ENCODE assay signal across 8 mouse cellular contexts in the genomic region with DNA sequence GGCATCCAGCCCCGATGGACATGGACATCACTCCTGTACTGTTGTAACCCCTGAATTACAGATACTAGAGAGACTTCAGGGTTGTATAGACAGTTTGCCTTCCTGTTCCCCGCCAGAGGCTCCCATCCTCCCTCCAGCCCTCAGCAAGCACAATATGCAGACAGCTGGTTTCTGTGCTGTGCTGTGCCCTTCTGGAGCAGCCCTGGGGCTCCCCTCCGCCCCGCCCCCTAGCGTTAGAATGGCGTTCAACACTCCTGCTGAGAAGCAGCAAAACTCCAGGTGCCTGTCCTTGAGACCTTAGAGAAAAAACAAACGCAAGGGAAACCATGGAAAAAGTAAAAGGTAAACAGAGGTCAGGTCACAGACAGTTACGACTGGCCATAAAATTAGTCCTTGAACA. TPM values are rescaled to one million over a fixed set of nuclear protein-coding genes. Genes with fewer than 3 reads are reported as not detected.
A peak's percentile ranks its signal among the peaks of the same experiment; 100 is the strongest.
DNase-seq lines count a peak whose midpoint lies in the region; ATAC-seq and TF ChIP-seq lines count a peak whose summit lies in the region.

No protein-coding gene starts in this region.

- no peak for TF ChIP-seq POLR2A in bone marrow macrophage, adult 2 months (IDR thresholded peaks at IDR 0.05; ENCODE audit: borderline replicate concordance, low read depth, low read length)

- H3K4me1 ChIP-seq in bone marrow macrophage, adult 2 months (ENCODE audit: control insufficient read depth, insufficient read depth, low read length) = peaks cover 8% of the 10 kb centered on the region
- no peaks in the 10 kb centered on the region; the same call in 1 of the 2 replicates for H3K4me1 ChIP-seq in intestine, postnatal 0 days (replicated peaks; ENCODE audit: control insufficient read depth, insufficient read depth, low read length)
- H3K4me1 ChIP-seq in liver, embryonic 15.5 days (replicated peaks) = peaks cover 36% of the 10 kb centered on the region
- no peaks in the 10 kb centered on the region for H3K4me1 ChIP-seq in neural tube, embryonic 14.5 days (ENCODE audit: control insufficient read depth, insufficient read depth, low read length)

- TF ChIP-seq CTCF in bone marrow macrophage, adult 2 months (IDR thresholded peaks at IDR 0.05; ENCODE audit: low read depth, low read length) = peak; percentile 46; the same call in 1 of the 2 replicates
- TF ChIP-seq CTCF in intestine, postnatal 0 days (IDR thresholded peaks at IDR 0.05; ENCODE audit: low read depth) = peak; percentile 90

- peak; percentile 20 to 23 for DNase-seq in right cerebral cortex, adult 2 months (ENCODE audit: low spot score in 2 of 2)
- DNase-seq in right cerebral cortex, postnatal 36 days (ENCODE audit: low spot score in 2 of 2) = no peak
- DNase-seq in frontal cortex, postnatal 36 days (ENCODE audit: low spot score in 2 of 2) = peak; percentile 10 to 28
- DNase-seq in thymus, postnatal 10 days (ENCODE audit: low spot score in 2 of 2) = peak; percentile 62 to 87

- no peak overlapping the region for H3K4me3 ChIP-seq in bone marrow macrophage, adult 2 months (ENCODE audit: insufficient read depth, low read length)
- no peak overlapping the region for H3K4me3 ChIP-seq in intestine, postnatal 0 days (ENCODE audit: low read depth, low read length)
- no peak overlapping the region for H3K4me3 ChIP-seq in liver, embryonic 15.5 days (replicated peaks)
- H3K4me3 ChIP-seq in neural tube, embryonic 14.5 days (ENCODE audit: low read depth, low read length) = no peak overlapping the region

- no peak overlapping the region for H3K27ac ChIP-seq in bone marrow macrophage, adult 2 months (ENCODE audit: insufficient read depth, low read depth, low read length)
- no peak overlapping the region for H3K27ac ChIP-seq in intestine, postnatal 0 days (ENCODE audit: low read depth, low read length)
- H3K27ac ChIP-seq in liver, embryonic 15.5 days (replicated peaks) = no peak overlapping the region
- no peak overlapping the region for H3K27ac ChIP-seq in neural tube, embryonic 14.5 days (ENCODE audit: low read depth, low read length)

- H3K9ac ChIP-seq in intestine, postnatal 0 days (ENCODE audit: low read depth, low read length) = no peak overlapping the region
- no peak overlapping the region for H3K9ac ChIP-seq in liver, embryonic 15.5 days
- no peak overlapping the region for H3K9ac ChIP-seq in neural tube, embryonic 14.5 days (replicated peaks; ENCODE audit: low read depth, low read length)

- no peaks in the 10 kb centered on the region for H3K9me3 ChIP-seq in intestine, postnatal 0 days (ENCODE audit: control insufficient read depth)
- H3K9me3 ChIP-seq in liver, embryonic 15.5 days (replicated peaks) = no peaks in the 10 kb centered on the region
- H3K9me3 ChIP-seq in neural tube, embryonic 14.5 days (ENCODE audit: control insufficient read depth, low read length) = no peaks in the 10 kb centered on the region

- ATAC-seq in intestine, postnatal 0 days = peak; percentile 55; the same call in 1 of the 2 replicates
- peak; percentile 16; the same call in 1 of the 2 replicates for ATAC-seq in liver, embryonic 15.5 days (ENCODE audit: insufficient read depth)
- ATAC-seq in neural tube, embryonic 14.5 days (ENCODE audit: low read depth) = peak; percentile 72; the same call in 1 of the 2 replicates

- no peaks in the 10 kb centered on the region for H3K27me3 ChIP-seq in intestine, postnatal 0 days (replicated peaks; ENCODE audit: control insufficient read depth, insufficient read depth, low read length)
- no peaks in the 10 kb centered on the region for H3K27me3 ChIP-seq in liver, embryonic 15.5 days
- no peaks in the 10 kb centered on the region for H3K27me3 ChIP-seq in neural tube, embryonic 14.5 days (ENCODE audit: control insufficient read depth, insufficient read depth, low read length)

- H3K4me2 ChIP-seq in intestine, postnatal 0 days (replicated peaks; ENCODE audit: low read depth) = no peak overlapping the region
- no peak overlapping the region for H3K4me2 ChIP-seq in liver, embryonic 15.5 days
- H3K4me2 ChIP-seq in neural tube, embryonic 14.5 days (ENCODE audit: low read depth, low read length) = no peak overlapping the region

- no peaks in the 10 kb centered on the region for H3K36me3 ChIP-seq in intestine, postnatal 0 days (ENCODE audit: control insufficient read depth, insufficient read depth)
- no peaks in the 10 kb centered on the region for H3K36me3 ChIP-seq in liver, embryonic 15.5 days (replicated peaks)
- H3K36me3 ChIP-seq in neural tube, embryonic 14.5 days (ENCODE audit: control insufficient read depth, insufficient read depth, low read length) = no peaks in the 10 kb centered on the region

- 13% methylated on average over 8 of the region's 8 CpGs for WGBS in intestine, postnatal 0 days
- WGBS in liver, embryonic 15.5 days (ENCODE audit: insufficient replicate concordance) = 12% methylated on average over 8 of the region's 8 CpGs
- WGBS in neural tube, embryonic 14.5 days = 15% methylated on average over 8 of the region's 8 CpGs

RNA-seq across cellular contexts. Expression of a gene that starts 59.9 kb away (rescaled TPM):
- 0.52 TPM in 1 of 2 replicates, not detected in the other for polyA plus RNA-seq in bone marrow macrophage, adult 2 months (2012; ENCODE audit: insufficient read depth, insufficient read length, missing spikeins)
- 37.8 and 41.3 TPM in 2 replicates for polyA plus RNA-seq in intestine, postnatal 0 days (2015; fragmentation: Nextera tagmentation; extraction: Ambion mirVana)
- not detected in 2 replicates for polyA plus RNA-seq in liver, embryonic 15.5 days (2015; fragmentation: Nextera tagmentation; extraction: Ambion mirVana)
- polyA plus RNA-seq in neural tube, embryonic 14.5 days (2014; fragmentation: Nextera tagmentation; extraction: Ambion mirVana) = not detected in 2 replicates

Comparison
In these comparisons a context has a peak if more than half of its experiments do, and no peak if none do; other contexts are left out.
1. DNase-seq: peak in right cerebral cortex, adult 2 months (2 of 2), frontal cortex, postnatal 36 days (2 of 2) and thymus, postnatal 10 days (2 of 2); none in right cerebral cortex, postnatal 36 days (0 of 2).
2. ATAC-seq: peak in every context shown above with its lines; median percentile 72 in neural tube, embryonic 14.5 days; 55 in intestine, postnatal 0 days; 16 in liver, embryonic 15.5 days.
3. RNA of a gene that starts 59.9 kb away (polyA plus RNA-seq): 37.8 to 41.3 TPM in intestine, postnatal 0 days; 0.52 TPM in bone marrow macrophage, adult 2 months, not detected in liver, embryonic 15.5 days and not detected in neural tube, embryonic 14.5 days; every median in the first group is over 10 times any median in the second.